ENCODE assay signal across 11 mouse cellular contexts in the genomic region with DNA sequence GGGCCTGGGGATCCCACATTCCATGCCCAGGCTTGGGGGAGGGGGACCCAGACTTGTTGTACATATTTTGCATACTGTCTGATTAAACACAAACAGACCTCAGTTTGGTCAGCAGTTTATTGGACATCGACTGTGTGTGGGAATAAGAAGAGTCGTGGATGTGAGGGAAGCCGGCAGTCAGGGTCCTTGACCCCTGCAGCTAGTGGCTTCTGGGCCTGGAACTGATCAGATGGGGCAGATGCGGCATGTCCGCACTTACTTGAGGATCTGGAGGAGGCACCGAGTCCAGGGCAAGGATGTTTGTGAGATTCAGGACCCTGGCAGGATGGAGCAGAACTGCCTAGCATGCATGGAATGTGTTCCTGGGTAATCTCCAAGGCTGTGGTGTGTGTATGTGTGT. TPM values are rescaled to one million over a fixed set of nuclear protein-coding genes. Genes with fewer than 3 reads are reported as not detected.
A peak's percentile ranks its signal among the peaks of the same experiment; 100 is the strongest.
DNase-seq lines count a peak whose midpoint lies in the region; ATAC-seq and TF ChIP-seq lines count a peak whose summit lies in the region.
"Had no signal": no experiment of that assay in that cellular context is flagged by ENCODE, and none has a peak within 500 bp of the region (broad histone marks: within the 10 kb centered on the region; RNA-seq: fewer than 3 reads in every experiment).

No protein-coding gene starts in this region.

- H3K27ac ChIP-seq in lung, postnatal 0 days (ENCODE audit: low read length) = no peak overlapping the region
- peak overlapping the region; percentile 94 for H3K27ac ChIP-seq in hindbrain, embryonic 10.5 days
- H3K27ac ChIP-seq in limb, embryonic 14.5 days (replicated peaks; ENCODE audit: low read depth, low read length) = peak overlapping the region; percentile 35; the same call in 1 of the 2 replicates
- H3K27ac ChIP-seq in stomach, postnatal 0 days (replicated peaks) = peak overlapping the region; percentile 30

- H3K4me3 ChIP-seq in lung, postnatal 0 days (ENCODE audit: low read depth, low read length) = no peak overlapping the region
- H3K4me3 ChIP-seq in hindbrain, embryonic 10.5 days = no peak overlapping the region
- H3K4me3 ChIP-seq in limb, embryonic 14.5 days (replicated peaks; ENCODE audit: low read length) = no peak overlapping the region
- H3K4me3 ChIP-seq in stomach, postnatal 0 days (ENCODE audit: low read depth, low read length) = no peak overlapping the region
- H3K4me3 ChIP-seq: lung, embryonic 15.5 days had no signal

- H3K27me3 ChIP-seq in lung, postnatal 0 days (replicated peaks; ENCODE audit: insufficient read depth, low read length) = no peaks in the 10 kb centered on the region
- H3K27me3 ChIP-seq in hindbrain, embryonic 10.5 days (ENCODE audit: insufficient read depth, poor library complexity, severe bottlenecking) = peaks cover 23% of the 10 kb centered on the region; the same call in 1 of the 2 replicates
- H3K27me3 ChIP-seq in limb, embryonic 14.5 days (ENCODE audit: control insufficient read depth, insufficient read depth, low read length) = no peaks in the 10 kb centered on the region
- H3K27me3 ChIP-seq in stomach, postnatal 0 days (ENCODE audit: control insufficient read depth, insufficient read depth, low read length) = no peaks in the 10 kb centered on the region
- H3K27me3 ChIP-seq: lung, embryonic 15.5 days had no signal

- no peaks in the 10 kb centered on the region for H3K9me3 ChIP-seq in lung, postnatal 0 days (ENCODE audit: low read length)
- no peaks in the 10 kb centered on the region for H3K9me3 ChIP-seq in hindbrain, embryonic 10.5 days
- no peaks in the 10 kb centered on the region for H3K9me3 ChIP-seq in limb, embryonic 14.5 days (ENCODE audit: control insufficient read depth, low read length)
- H3K9me3 ChIP-seq in stomach, postnatal 0 days (ENCODE audit: control insufficient read depth, low read length) = no peaks in the 10 kb centered on the region
- H3K9me3 ChIP-seq: lung, embryonic 15.5 days had no signal

- H3K4me2 ChIP-seq in lung, postnatal 0 days (replicated peaks; ENCODE audit: low read depth, low read length) = no peak overlapping the region
- H3K4me2 ChIP-seq in limb, embryonic 14.5 days (replicated peaks; ENCODE audit: low read depth, low read length, severe bottlenecking) = no peak overlapping the region
- H3K4me2 ChIP-seq in stomach, postnatal 0 days (replicated peaks; ENCODE audit: low read depth) = no peak overlapping the region
- H3K4me2 ChIP-seq: lung, embryonic 15.5 days had no signal

- peaks cover 15% of the 10 kb centered on the region for H3K36me3 ChIP-seq in lung, postnatal 0 days (ENCODE audit: insufficient read depth, low read length)
- H3K36me3 ChIP-seq in hindbrain, embryonic 10.5 days = peaks cover 53% of the 10 kb centered on the region
- H3K36me3 ChIP-seq in limb, embryonic 14.5 days (ENCODE audit: control insufficient read depth, insufficient read depth, low read length) = peaks cover 50% of the 10 kb centered on the region
- peaks cover 21% of the 10 kb centered on the region for H3K36me3 ChIP-seq in stomach, postnatal 0 days (ENCODE audit: control insufficient read depth, insufficient read depth, low read length)

- no peak for TF ChIP-seq POLR2A in limb, embryonic 14.5 days (IDR thresholded peaks at IDR 0.05; ENCODE audit: borderline replicate concordance, extremely low read depth, insufficient read depth, insufficient read length)

- 48% methylated on average over 6 of the region's 6 CpGs for WGBS in lung, postnatal 0 days
- WGBS in hindbrain, embryonic 10.5 days = 56% methylated on average over 6 of the region's 6 CpGs
- WGBS in limb, embryonic 14.5 days = 20% methylated on average over 6 of the region's 6 CpGs
- 32% methylated on average over 6 of the region's 6 CpGs for WGBS in stomach, postnatal 0 days

- no peak overlapping the region for H3K9ac ChIP-seq in lung, postnatal 0 days (replicated peaks; ENCODE audit: low read depth)
- 0 out of 2 replicates have a peak overlapping the region, but pooled peaks have one; percentile 1 for H3K9ac ChIP-seq in limb, embryonic 14.5 days (ENCODE audit: low read depth, low read length, severe bottlenecking)
- no peak overlapping the region for H3K9ac ChIP-seq in stomach, postnatal 0 days (ENCODE audit: low read length)
- H3K9ac ChIP-seq: lung, embryonic 15.5 days had no signal

- TF ChIP-seq EP300 in lung, postnatal 0 days (IDR thresholded peaks at IDR 0.05) = no peak
- TF ChIP-seq EP300 in stomach, postnatal 0 days (optimal IDR thresholded peaks at IDR 0.05) = no peak

- DNase-seq in lung, postnatal 0 days (ENCODE audit: low spot score) = no peak
- DNase-seq in lung, postnatal 36 days = no peak
- DNase-seq in hindbrain, embryonic 10.5 days (ENCODE audit: low spot score) = no peak
- no peak for DNase-seq in limb, embryonic 14.5 days (ENCODE audit: low spot score)
- no peak for DNase-seq in stomach, postnatal 0 days (ENCODE audit: low spot score)
- DNase-seq in urinary bladder, postnatal 10 days (ENCODE audit: low spot score) = no peak
- DNase-seq in MN1 (ENCODE audit: low spot score) = no peak
- DNase-seq: gastrocnemius, postnatal 36 days; kidney, adult 11 months; thymus, postnatal 36 days had no signal

- TF ChIP-seq CTCF in lung, postnatal 0 days (IDR thresholded peaks at IDR 0.05) = no peak
- TF ChIP-seq CTCF in stomach, postnatal 0 days (IDR thresholded peaks at IDR 0.05; ENCODE audit: low read depth) = no peak

- H3K4me1 ChIP-seq in lung, postnatal 0 days (ENCODE audit: insufficient read depth, low read depth, low read length) = no peaks in the 10 kb centered on the region
- H3K4me1 ChIP-seq in hindbrain, embryonic 10.5 days (replicated peaks) = peaks cover 89% of the 10 kb centered on the region
- H3K4me1 ChIP-seq in limb, embryonic 14.5 days (ENCODE audit: control insufficient read depth, insufficient read depth, low read length) = peaks cover 56% of the 10 kb centered on the region
- H3K4me1 ChIP-seq in stomach, postnatal 0 days (replicated peaks; ENCODE audit: control insufficient read depth, insufficient read depth) = 0 out of 2 replicates have a peak, but pooled peaks cover 3% of the 10 kb centered on the region

- peak; percentile 22 for ATAC-seq in lung, postnatal 0 days
- no peak for ATAC-seq in limb, embryonic 14.5 days (ENCODE audit: low FRiP score, low read depth)
- ATAC-seq in stomach, postnatal 0 days (ENCODE audit: low FRiP score, low TSS enrichment) = no peak

RNA-seq across cellular contexts. Expression of a gene that starts 53.5 kb away (rescaled TPM):
- polyA plus RNA-seq in lung, postnatal 0 days (2015; fragmentation: Nextera tagmentation; extraction: Ambion mirVana) = 16.4 and 18.2 TPM in 2 replicates
- 20.8 and 29.3 TPM in 2 replicates for polyA plus RNA-seq in hindbrain, embryonic 10.5 days (2016; fragmentation: Nextera tagmentation; extraction: Ambion mirVana)
- polyA plus RNA-seq in limb, embryonic 14.5 days (2012; rRNA removed) = 43.6 and 56.3 TPM in 2 replicates
- polyA plus RNA-seq in limb, embryonic 14.5 days (2014; fragmentation: Nextera tagmentation; extraction: Ambion mirVana) = 15.9 and 17.2 TPM in 2 replicates
- 12.0 and 12.9 TPM in 2 replicates for polyA plus RNA-seq in stomach, postnatal 0 days (2015; fragmentation: Nextera tagmentation; extraction: Ambion mirVana)
